Mouse (Mus musculus) intestine, postnatal 0 days (tissue): ENCODE data around the gene Dhrs4. TPM values are rescaled to one million over a fixed set of nuclear protein-coding genes. Genes with fewer than 3 reads are reported as not detected.

ENCODE experiments used
- ATAC-seq: fragments of 200-750 bp; cut with Nextera tagmentation; 2 replicates; pipeline ENCODE4 v1.8.0; 2017; ENCODE audit warnings: mild to moderate bottlenecking, moderate TSS enrichment, moderate library complexity
- H3K27ac ChIP-seq: fragments of 300-500 bp; sonication (generic); 2 replicates; pipeline ENCODE4 v1.5.1; 2014; ENCODE audit warnings: mild to moderate bottlenecking, low read depth, low read length, moderate library complexity
- H3K27me3 ChIP-seq: fragments of 300-500 bp; sonication (generic); replicated peaks from 2 replicates; pipeline ENCODE4 v1.6.1; 2014; ENCODE audit warnings: low read length, mixed read lengths; ENCODE audit not compliant: control insufficient read depth, insufficient read depth
- H3K36me3 ChIP-seq: fragments of 300-500 bp; sonication (generic); 2 replicates; pipeline ENCODE4 v1.6.1; 2014; ENCODE audit warnings: mild to moderate bottlenecking, moderate library complexity; ENCODE audit not compliant: control insufficient read depth, insufficient read depth
- H3K4me1 ChIP-seq: fragments of 300-500 bp; sonication (generic); replicated peaks from 2 replicates; pipeline ENCODE4 v1.6.1; 2014; ENCODE audit warnings: antibody characterized with exemption, low read length, mixed read lengths; ENCODE audit not compliant: control insufficient read depth, insufficient read depth
- H3K4me2 ChIP-seq: fragments of 300-500 bp; sonication (generic); replicated peaks from 2 replicates; pipeline ENCODE4 v1.6.1; 2014; ENCODE audit warnings: low read depth, mild to moderate bottlenecking, moderate library complexity
- H3K4me3 ChIP-seq: fragments of 300-500 bp; sonication (generic); 2 replicates; pipeline ENCODE4 v1.5.1; 2014; ENCODE audit warnings: low read depth, low read length
- H3K9ac ChIP-seq: fragments of 300-500 bp; sonication (generic); 2 replicates; pipeline ENCODE4 v1.6.1; 2014; ENCODE audit warnings: mild to moderate bottlenecking, low read depth, low read length
- H3K9me3 ChIP-seq: fragments of 300-500 bp; sonication (generic); 2 replicates; pipeline ENCODE4 v1.6.1; 2016; ENCODE audit warnings: mixed run types; ENCODE audit not compliant: control insufficient read depth
- CTCF ChIP-seq: sonication (generic); IDR thresholded peaks from 2 replicates; pipeline ENCODE4 v1.5.1; 2016; ENCODE audit warnings: low read depth, mild to moderate bottlenecking, control low read depth, antibody characterized with exemption, moderate library complexity
- WGBS: fragments of 180-500 bp; shearing (Covaris S2); extraction: QIAGEN DNeasy Blood & Tissue Kit; methylation state at CpG from one replicate; pipeline ENCODE4 v1.1.7; 2014; 5-methylcytosine and 5-hydroxymethylcytosine counted together
- polyA plus RNA-seq: library from polyadenylated mRNA; unstranded; fragments of >200 nt; fragmentation: Nextera tagmentation; extraction: Ambion mirVana; gene quantifications from 2 replicates; pipeline ENCODE4 v1.2.1, GENCODE M21; 2015

Gene Dhrs4
- polyA plus RNA-seq, 1 experiment from 2014 or later, result 133 TPM

DNA sequence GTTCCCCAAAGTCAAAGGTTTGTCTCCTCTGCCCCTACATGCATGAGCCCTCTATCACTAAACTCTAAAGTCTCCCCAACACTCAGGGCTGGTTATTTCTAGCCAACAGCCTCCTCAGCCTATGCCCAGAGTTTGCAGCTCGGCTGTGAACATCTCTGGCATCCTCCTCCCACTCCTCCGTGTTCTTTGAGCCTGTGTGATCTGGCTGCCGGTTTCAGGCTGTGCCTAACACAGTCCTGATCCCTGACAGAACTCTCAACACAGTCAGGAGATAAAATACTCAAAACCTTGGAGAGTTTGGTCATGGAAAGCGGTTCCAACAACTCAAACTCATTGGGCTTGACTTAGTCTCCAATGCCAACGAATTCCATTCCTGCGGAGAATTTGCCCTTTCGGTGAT, 11.4 kb upstream of the Dhrs4 start:
- TF ChIP-seq CTCF, result no peak

DNA sequence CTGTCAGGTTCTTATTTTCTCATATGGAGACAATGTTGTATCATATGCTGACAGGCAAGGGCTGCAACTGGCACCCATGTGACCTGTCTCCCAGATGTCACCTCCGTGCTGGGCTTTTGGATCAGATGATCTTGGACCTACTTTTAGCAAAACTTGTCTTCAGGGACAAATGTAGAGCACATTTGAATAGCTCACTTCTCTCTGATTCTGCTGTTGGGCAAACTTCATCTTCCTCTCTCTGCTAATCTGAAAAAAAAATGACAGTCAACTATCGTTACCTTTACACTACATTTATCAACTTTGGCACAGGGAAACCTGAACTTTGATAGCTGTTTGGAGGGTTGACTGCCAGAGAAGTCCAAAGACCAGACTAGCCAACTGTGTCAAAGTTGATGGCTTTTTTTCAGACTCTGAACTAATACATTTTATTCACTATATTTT, 10.2 kb upstream of the Dhrs4 start:
- TF ChIP-seq CTCF, result no peak
- H3K4me1 ChIP-seq, result 0 out of 2 replicates have a peak, but pooled peaks cover 3% of the 10 kb centered on the region
- H3K36me3 ChIP-seq, result no peaks in the 10 kb centered on the region
- 50% methylated on average over 2 of the region's 2 CpGs for WGBS
- H3K4me3 ChIP-seq, result no peak overlapping the region
- H3K4me2 ChIP-seq, result no peak overlapping the region; the same call in 1 of the 2 replicates
- H3K9me3 ChIP-seq, result no peaks in the 10 kb centered on the region
- no peaks in the 10 kb centered on the region for H3K27me3 ChIP-seq
- peak; percentile 56 for ATAC-seq
- H3K9ac ChIP-seq, result no peak overlapping the region
- peak overlapping the region; percentile 76 for H3K27ac ChIP-seq

More for the DNA sequence above, 11.4 kb upstream of the Dhrs4 start:
- Histone ChIP-seq H3K9me3 (no peaks in the 10 kb centered on the region), H3K4me3 (no peak overlapping the region), H3K9ac (no peak overlapping the region), H3K4me1 (0 out of 2 replicates have a peak, but pooled peaks cover 3% of the 10 kb centered on the region), H3K4me2 (no peak overlapping the region), H3K36me3 (no peaks in the 10 kb centered on the region), H3K27ac (no peak overlapping the region), H3K27me3 (no peaks in the 10 kb centered on the region)
- no peak for ATAC-seq
- WGBS, result 81% methylated on average over 7 of the region's 7 CpGs

DNA sequence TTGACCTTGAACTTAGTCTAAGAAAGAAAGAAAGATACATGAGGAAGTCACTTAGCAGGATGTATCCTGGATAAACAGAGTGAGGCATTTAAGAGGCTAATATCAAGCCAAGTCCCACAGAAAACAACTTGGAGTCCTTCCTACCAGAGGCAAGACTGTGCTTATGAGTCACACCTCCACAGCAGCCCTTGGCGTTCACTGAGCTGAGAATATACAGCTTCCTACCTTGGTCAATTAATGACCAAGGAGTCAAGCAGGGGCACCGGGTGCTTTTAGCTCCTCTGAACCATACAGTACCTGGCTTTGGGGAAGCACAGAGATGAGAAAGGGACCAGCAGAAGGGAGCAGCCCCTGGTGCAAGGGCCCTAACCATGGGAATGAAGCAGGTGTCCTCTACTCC, 9.5 kb upstream of the Dhrs4 start:
- ATAC-seq, result peak; percentile 73
- TF ChIP-seq CTCF, result no peak
- Histone ChIP-seq H3K4me3 (no peak overlapping the region), H3K4me1 (0 out of 2 replicates have a peak, but pooled peaks cover 3% of the 10 kb centered on the region), H3K9me3 (no peaks in the 10 kb centered on the region), H3K4me2 (no peak overlapping the region), H3K27ac (peak overlapping the region; percentile 76), H3K27me3 (no peaks in the 10 kb centered on the region), H3K9ac (no peak overlapping the region), H3K36me3 (no peaks in the 10 kb centered on the region)
- 30% methylated on average over 2 of the region's 2 CpGs for WGBS

DNA sequence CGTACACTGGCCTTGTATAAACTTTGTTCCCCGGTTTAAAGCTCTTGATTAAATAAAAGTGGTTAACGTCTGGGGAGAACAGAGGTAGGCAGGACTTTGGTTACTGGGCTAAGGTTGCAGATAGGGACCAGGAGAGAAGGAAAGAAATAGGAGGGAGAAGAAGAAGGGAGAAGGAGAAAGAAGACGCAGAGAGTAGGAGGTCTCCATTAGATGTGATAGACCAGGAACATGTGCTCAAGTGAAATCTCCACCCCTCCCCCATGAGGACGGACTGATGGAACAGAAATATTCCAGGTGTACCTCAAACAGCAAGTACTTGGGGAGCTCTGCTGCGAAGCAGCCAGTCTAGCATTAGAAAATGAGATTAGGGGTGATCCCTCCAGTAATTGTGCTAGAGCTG, 8.7 kb upstream of the Dhrs4 start:
- H3K27me3 ChIP-seq, result no peaks in the 10 kb centered on the region
- no peak overlapping the region for H3K9ac ChIP-seq
- no peaks in the 10 kb centered on the region for H3K36me3 ChIP-seq
- H3K4me1 ChIP-seq, result 0 out of 2 replicates have a peak, but pooled peaks cover 3% of the 10 kb centered on the region
- H3K9me3 ChIP-seq, result no peaks in the 10 kb centered on the region
- no peak overlapping the region; the same call in 1 of the 2 replicates for H3K4me2 ChIP-seq
- 32% methylated on average over 6 of the region's 6 CpGs for WGBS
- no peak overlapping the region for H3K4me3 ChIP-seq
- no peak for TF ChIP-seq CTCF
- peak overlapping the region; percentile 76; the same call in 1 of the 2 replicates for H3K27ac ChIP-seq
- 0 out of 2 replicates have a peak, but pooled peaks have one; percentile 17 for ATAC-seq

DNA sequence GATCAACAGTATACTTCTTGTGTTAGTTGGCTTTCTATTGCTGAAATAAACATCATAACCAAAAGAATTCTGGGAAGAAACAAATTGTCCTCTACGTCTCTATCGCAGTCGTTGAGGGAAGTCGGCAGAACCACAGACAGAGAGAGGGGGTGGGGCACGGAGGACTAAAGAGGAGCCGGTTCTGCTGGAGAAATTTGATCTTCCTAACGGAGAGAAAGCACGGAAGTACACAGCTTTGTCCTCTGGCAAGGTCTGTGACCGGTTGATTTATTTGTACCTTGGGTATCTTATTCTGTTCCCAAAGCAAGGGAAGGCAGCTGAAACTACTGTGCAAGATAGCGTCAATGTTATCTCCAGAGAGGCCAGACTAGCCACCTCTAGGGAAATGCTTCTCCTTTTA, 7.8 kb upstream of the Dhrs4 start:
- H3K4me2 ChIP-seq, result no peak overlapping the region; the same call in 1 of the 2 replicates
- ATAC-seq, result no peak
- H3K27me3 ChIP-seq, result no peaks in the 10 kb centered on the region

DNA sequence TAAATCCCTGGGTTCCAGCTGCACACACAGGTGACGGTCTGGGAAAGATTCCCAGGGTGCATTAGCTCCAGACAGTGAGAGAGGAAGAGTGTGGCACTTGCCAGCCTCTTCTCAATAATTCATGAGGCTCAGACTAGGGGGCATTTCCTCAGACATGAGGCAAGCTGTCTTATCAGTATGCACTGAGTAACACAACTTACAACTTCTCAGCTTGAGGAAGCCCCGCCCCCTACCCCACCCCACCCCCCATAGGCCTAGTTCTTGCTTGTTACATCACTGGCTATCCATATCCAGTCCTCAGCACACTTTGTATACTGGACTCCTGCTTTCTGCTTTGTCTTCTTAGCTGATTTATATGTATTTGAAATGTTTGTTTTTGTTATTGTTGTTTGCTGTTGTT, 2.9 kb upstream of the Dhrs4 start:
- Histone ChIP-seq H3K27me3 (no peaks in the 10 kb centered on the region), H3K9ac (no peak overlapping the region), H3K4me2 (no peak overlapping the region), H3K4me1 (no peaks in the 10 kb centered on the region), H3K27ac (no peak overlapping the region), H3K4me3 (no peak overlapping the region), H3K36me3 (0 out of 2 replicates have a peak, but pooled peaks cover 2% of the 10 kb centered on the region), H3K9me3 (no peaks in the 10 kb centered on the region)
- ATAC-seq, result no peak
- WGBS, result 50% methylated on average over 2 of the region's 2 CpGs
- no peak for TF ChIP-seq CTCF

More for the DNA sequence above, 7.8 kb upstream of the Dhrs4 start:
- Histone ChIP-seq H3K9ac (no peak overlapping the region), H3K9me3 (no peaks in the 10 kb centered on the region), H3K36me3 (no peaks in the 10 kb centered on the region), H3K4me3 (no peak overlapping the region), H3K4me1 (0 out of 2 replicates have a peak, but pooled peaks cover 3% of the 10 kb centered on the region), H3K27ac (no peak overlapping the region)
- WGBS, result 3% methylated on average over 10 of the region's 10 CpGs
- no peak for TF ChIP-seq CTCF
